Mouse (Mus musculus) spleen, postnatal 0 days (tissue): ENCODE measurements around the gene Fgd4. TPM values are rescaled to one million over a fixed set of nuclear protein-coding genes. Genes with fewer than 3 reads are reported as not detected.

Source experiments
- polyA plus RNA-seq: library from polyadenylated mRNA; unstranded; fragments of >200 nt; fragmentation: Nextera tagmentation; extraction: Ambion mirVana; gene quantifications from 2 replicates; pipeline ENCODE4 v1.2.1, GENCODE M21; 2015

Fgd4 gene
- polyA plus RNA-seq = 5.9 and 7.5 TPM in 2 replicates

GRCm38 (mm10) chr16:16600461-16600860, at the start of gene Fgd4:
Gene Fgd4, minus strand, starts transcription at chr16:16600549.

Other genes starting within 250 kb of the Fgd4 start
- gene Dnm1l, start 241.6 kb downstream of the Fgd4 start, polyA plus RNA-seq = 28.2 and 31.2 TPM in 2 replicates
- gene Olfr19, start 75.9 kb upstream of the Fgd4 start, polyA plus RNA-seq = not detected in 2 replicates
- 0.12 TPM in 1 of 2 replicates, not detected in the other for gene Spag6l, start 228.9 kb upstream of the Fgd4 start, polyA plus RNA-seq